Mouse (Mus musculus) heart, adult 2 months (tissue): Measurements from ENCODE around the gene Vmn2r106.

Experiments used
- CTCF ChIP-seq: fragments of 200-600 bp; IDR thresholded peaks from 2 replicates; pipeline ENCODE4 v1.8.1; 2022; ENCODE audit warnings: antibody characterized with exemption, mild to moderate bottlenecking, moderate library complexity
- EP300 ChIP-seq: fragments of 200-500 bp; IDR thresholded peaks from 2 replicates; pipeline ENCODE4 v1.6.1; 2011; ENCODE audit warnings: low read depth, low read length, control low read depth; ENCODE audit not compliant: insufficient read depth
- POLR2A ChIP-seq: fragments of 200-500 bp; IDR thresholded peaks from 2 replicates; pipeline ENCODE4 v1.6.1; 2011; ENCODE audit warnings: mild to moderate bottlenecking, low read depth, low read length, control low read depth; ENCODE audit not compliant: insufficient read depth

DNA sequence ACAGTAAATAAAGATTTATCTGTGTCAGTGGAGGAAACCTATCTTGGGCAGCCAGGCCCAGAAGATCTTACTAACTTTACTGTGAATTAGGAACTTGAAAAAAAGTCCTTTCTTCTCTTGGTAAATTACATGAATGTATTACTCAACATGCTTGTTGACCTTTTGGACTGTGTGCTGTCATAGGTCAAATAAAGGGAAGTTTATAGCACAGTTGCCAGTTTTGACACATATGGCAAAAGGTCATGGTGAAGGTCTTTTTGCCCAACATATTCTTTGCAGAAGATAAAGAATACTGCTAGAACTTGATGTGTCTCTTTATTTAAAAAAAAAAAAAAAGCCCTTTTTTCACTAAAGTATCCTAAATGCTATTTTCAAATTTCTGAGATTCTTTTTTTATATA is 1.6 kb upstream of the Vmn2r106 start:
- TF ChIP-seq CTCF, result no peak
- TF ChIP-seq POLR2A, result no peak
- no peak for TF ChIP-seq EP300
